Mouse (Mus musculus) ES-E14 (cell line): ENCODE measurements around the gene Shroom2.

Experiments
- CHD2 ChIP-seq: IDR thresholded peaks from 2 replicates; pipeline ENCODE4 v1.6.1; 2014; ENCODE audit warnings: mild to moderate bottlenecking, low read depth, low read length, inconsistent platforms
- HCFC1 ChIP-seq: IDR thresholded peaks from 2 replicates; pipeline ENCODE4 v1.6.1; 2012; ENCODE audit warnings: low read length, inconsistent platforms, borderline replicate concordance; ENCODE audit not compliant: insufficient read depth
- MAFK ChIP-seq: IDR thresholded peaks from 2 replicates; pipeline ENCODE4 v1.6.1; 2014; ENCODE audit warnings: mild to moderate bottlenecking, low read depth, low read length, inconsistent platforms; ENCODE audit not compliant: insufficient read depth

GRCm38 (mm10) chrX:152642627-152643026 lies 126.6 kb downstream of the Shroom2 start:
- TF ChIP-seq HCFC1 (no peak), CHD2 (no peak), MAFK (no peak)
